Mouse (Mus musculus) thymus, postnatal 4 days (tissue): ENCODE measurements around the gene Nedd1.

Source experiments
- DNase-seq: peaks from one replicate; pipeline ENCODE4 v3.0.0; 2021

The Nedd1 gene

DNA sequence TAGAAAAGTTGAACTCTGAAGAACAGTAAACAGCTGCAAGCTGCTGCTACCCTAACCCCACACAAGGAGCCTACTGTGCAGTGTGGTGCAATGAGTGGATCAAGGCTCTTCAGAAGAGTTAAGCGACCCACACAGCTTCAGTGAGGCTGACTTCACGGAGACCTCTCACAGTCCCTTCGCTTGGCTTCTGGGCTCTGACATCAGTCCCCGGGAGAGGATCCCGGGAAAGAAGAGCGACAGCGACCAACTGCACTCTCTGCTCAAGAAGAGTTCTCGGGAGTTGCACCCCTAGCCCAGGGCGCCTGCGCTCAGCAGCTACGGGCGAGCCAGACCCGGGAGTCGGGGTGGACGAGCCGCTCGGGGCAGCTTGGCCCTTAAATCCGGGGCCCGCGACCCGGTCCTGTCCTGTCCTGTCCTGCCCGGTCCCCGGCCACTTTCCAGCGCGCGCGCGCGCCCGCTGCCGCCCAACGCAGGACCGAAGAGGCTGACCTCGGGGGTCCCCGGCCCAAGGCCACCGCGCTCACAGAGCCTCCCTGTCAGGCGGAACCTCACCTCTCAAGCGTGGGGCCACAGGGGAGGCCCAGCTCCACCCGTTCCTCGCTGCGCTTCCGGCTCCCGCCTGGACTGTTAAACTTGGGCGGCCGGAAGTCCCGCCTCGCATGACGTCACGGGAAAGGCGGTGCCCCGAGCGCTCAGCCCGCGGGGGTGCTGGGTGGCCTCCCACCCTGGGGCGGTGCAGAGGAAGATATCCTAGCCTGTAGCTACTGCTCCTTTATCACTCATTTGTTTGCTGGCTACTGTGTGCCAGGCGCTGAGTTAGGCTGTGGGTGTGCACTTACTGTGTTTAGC, at the start of gene Nedd1:
Gene Nedd1, minus strand, starts transcription at position 650 of the 849 bp plus-strand sequence.
- DNase-seq = peak; percentile 99

DNA sequence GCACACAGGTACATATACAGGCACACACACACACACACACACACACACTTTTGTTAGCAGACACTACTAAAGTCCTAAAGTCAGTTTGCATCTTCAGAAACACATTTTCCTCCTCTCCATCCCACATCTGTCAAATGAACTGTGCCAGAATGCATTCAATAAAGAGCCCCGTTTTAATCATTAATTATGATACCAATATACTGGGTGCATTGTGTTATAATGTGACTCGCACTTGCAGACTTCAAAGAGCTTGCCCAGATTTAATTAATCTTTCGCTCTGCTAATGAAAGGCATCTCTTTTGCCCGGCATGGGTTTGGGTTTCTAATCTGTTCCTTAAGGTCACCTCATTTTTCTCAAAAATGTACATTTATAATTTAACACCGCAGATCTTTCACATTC, 32.1 kb upstream of the Nedd1 start:
- DNase-seq = no peak

DNA sequence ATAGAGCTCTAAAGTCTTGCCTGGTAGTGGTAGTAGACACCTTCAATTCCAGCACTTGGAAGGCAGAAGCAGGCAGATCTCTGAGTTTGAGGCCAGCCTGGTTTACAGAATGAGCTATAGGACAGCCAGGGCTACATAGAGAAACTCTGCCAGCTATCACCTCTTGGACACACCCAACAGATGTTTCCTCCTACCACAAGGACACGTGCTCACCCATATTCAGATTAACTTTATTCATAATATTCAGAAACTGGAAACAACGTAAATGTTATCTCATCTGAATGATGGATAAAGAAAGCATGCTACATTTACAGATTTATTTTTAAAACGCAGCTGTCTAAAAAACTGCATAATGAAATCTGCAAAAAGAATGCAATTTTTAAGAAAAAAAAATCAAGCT, 8.1 kb upstream of the Nedd1 start:
- DNase-seq = no peak

DNA sequence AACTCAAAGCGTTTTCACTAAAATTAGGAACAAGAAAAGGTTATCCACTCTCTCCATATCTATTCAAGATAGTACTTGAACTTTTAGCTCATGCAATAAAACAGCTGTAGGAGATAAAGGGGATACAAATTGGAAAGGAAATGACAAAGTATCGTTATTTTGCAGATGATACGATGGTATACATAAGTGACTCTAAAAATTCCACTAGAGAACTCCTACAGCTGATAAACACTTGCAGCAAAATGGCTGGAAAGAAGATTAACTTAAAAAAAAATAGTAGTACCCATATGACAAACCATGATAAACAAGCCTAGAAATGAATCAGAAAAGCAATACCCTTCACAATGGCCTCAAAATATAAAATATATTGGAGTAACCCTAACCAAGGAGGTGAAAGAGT, 6.5 kb upstream of the Nedd1 start:
- no peak for DNase-seq

DNA sequence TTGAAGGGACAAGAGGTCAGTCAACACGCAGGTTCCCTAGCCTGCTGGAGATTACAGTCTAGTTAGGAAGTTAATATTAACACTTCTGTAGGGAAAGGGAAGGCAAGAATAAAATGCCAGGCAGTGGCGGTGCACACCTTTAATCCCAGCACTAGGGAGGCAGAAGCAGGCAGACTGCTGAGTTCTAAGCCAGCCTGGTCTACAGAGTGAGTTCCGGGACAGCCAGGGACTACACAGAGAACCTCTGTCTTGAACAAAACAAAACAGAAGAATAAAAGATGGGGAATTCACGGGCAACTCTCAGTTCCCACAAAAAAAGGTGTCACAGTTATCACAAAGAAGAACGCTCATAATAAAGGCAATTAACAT, 384 bp upstream of the Nedd1 start:
- no peak for DNase-seq

DNA sequence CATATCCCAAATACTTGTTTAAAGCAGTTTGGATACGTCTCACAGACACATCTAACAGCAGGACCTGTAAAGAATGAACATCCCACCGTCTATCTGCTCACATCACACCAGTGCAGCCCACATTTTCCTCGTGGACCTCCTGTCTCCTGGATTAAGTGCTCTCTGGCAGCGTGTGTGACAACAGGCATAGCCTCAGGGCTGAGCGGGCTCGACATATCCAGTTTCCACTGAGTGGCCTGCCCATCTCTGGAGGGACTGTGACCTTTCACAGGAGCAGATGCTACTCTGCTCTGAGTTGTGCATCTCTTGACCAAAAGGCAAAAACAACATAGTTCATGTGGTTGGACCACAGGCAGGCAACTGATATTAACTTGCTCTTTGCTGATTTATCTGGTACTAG, 23.2 kb downstream of the Nedd1 start:
- no peak for DNase-seq

DNA sequence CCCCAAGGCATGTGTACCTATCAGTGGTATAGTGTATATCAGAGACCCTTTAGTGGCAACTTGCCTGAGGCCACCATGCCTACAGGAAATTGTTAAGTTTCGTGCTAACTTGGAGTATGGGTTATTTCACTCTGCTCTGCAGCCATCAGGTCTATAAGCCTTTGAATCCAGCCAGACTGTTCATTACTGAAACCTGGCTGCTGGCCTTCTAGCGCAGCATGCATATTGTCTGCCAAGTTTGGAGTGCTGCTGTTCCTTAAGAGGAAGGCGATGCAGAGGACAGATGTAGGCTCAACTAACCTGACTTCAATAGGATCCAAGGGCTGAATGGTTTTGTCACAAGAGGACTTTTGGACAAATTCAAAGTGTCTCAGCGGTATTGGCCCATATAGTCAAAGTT, 47.2 kb downstream of the Nedd1 start:
- no peak for DNase-seq

DNA sequence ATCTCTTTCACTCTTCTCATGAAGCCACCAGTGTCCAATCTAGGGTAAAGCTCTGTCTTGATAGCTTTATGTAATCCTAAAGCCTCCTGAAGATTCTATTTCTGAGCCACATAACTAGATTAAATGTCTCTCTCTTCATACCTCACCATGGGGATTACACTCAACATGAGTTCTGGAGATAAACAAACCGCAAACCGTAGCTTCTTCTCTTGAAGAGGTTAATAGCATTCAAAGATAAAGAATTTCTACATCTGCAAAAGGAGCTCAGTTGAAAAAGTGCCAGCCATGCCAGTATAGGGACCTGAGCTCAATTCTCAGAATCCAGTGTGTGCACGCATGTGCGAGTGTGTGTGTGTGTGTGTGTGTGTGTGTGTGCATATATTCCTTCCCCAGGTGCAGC, 50.3 kb downstream of the Nedd1 start:
- DNase-seq = no peak

DNA sequence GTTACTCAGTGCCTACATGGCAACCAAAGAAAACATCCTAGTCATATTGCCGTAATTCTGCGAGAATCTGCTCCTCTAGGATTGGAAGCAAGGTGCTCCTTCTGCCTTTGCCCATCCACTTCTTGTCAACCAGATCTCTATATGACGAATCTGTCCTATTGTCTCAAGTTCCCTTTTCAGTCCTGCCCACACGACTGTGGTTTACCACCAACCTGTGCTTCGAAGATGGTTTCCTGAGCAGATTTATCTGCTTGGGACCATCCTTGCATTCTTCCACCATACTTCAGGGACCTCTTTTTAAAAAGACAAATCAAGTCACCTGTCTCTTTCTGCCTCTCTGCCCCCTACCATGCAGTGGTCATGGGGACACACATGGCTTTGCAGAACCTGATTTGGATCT, 56.9 kb downstream of the Nedd1 start:
- no peak for DNase-seq

DNA sequence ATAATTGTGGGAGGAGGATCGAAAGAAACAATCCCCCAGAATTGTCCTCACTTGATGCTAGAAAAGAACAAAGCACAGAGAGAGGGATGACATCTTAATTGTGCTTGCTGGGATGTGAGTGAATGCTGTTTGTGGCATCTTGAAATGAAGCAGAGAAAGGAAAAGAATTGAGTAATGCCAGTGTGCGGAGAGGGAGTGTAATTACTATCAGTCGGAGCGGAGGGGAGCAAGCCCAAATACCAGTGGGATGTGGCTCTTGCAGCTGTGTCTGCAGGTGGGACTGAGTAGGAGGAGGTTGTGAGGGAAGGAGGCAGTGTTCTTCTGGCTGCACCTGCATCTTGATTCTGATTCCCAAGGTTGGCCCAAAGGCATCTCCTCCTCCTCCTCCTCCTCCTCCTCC, 69.0 kb downstream of the Nedd1 start:
- DNase-seq = no peak

DNA sequence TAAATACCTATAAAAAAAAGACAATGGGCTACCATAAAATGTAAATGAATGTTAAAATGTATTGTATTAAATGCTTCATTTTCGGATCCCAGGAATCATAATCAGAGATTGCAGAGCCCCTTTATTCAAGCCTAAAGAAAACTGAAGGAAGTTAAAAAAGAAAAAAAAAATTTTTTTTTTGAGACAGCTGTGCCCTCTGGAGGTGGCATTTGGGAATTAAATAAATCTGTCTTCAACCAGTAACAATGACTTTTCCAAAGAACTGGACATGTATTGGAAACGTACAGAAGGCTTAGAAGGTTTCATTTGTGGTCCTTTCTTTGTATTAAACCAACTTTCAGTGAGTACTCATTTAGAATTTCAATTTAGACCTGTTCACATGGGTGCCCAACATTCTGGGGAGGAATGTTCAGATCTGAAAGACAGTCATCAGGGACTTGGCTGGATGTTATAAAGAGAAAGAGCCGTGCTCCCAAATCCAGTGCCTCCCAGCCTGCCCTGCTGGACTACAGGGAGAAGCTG, 69.8 kb downstream of the Nedd1 start:
- no peak for DNase-seq

DNA sequence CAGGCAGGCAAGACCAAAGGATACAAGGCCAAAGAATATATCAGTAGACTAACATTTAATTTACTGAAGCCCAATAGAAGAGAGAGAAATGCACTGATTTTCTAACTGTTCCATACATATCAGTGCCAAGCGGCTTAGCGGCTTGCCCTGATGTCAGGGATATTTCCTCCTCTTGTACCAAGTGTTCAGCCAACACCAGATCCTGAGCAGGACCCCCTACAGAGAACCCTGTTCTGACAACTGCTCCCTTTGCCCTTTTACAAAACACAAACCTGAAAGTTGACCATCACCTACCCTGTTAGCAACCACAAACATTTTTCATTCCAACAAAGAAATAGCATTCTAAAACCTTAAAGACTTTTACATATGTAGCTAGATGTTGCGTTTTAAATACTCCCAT, 71.0 kb downstream of the Nedd1 start:
- no peak for DNase-seq

DNA sequence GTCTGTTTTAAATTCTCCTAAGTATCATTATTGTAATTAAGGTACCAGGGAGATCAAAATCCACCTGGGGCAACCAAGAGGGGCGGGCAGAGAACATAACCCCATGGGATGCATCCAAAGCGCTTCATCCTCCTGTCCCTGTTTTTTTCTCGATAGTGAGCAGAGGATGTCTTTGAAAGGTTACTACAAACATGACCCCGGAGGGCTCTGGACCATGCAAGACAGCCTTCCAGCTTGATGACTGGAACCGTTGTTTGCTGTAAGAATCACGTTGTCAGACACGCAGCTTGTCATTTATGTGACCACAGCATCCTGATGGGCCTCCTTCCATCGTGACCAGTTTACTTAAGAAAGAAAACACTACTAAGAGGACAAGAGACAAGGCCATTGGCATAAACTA, 73.1 kb downstream of the Nedd1 start:
- DNase-seq = no peak

DNA sequence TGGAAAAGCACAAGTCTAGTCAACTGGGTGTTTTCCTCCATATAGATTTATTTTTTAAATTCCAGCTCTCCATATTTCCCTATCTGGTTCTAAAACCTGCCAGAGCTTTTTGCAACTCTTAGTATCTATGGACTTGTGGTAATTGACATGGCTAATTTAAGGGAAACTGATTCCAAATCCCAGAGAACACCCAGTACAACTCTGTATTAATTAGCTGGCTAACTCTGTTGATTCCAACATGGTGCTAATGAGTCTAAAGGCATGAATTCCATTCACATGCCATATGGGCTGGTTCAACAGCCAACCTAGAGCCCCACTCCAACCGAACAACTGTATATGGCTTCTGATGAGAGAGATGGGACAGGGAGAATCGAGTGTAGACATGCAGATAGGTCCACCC, 74.5 kb downstream of the Nedd1 start:
- DNase-seq = no peak

DNA sequence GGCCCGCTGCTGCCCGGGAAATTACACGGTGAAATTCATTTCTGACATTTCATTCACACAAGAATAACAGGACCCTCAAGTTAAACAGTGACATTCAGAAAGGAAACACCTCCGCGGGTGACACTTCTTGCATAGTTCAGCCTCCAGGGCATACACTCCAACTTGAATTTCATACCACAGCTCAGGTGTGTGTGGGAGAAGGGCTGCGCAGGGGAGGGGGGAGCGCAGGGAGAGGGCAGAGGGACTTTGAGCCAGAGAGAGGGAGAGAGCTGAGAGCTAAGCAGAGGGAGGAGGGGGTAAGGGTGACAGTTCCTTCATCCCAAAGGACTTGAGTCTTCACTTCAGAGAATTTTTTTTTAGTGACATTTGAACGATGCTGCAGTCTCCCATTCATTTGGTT, 78.2 kb downstream of the Nedd1 start:
- DNase-seq = no peak

DNA sequence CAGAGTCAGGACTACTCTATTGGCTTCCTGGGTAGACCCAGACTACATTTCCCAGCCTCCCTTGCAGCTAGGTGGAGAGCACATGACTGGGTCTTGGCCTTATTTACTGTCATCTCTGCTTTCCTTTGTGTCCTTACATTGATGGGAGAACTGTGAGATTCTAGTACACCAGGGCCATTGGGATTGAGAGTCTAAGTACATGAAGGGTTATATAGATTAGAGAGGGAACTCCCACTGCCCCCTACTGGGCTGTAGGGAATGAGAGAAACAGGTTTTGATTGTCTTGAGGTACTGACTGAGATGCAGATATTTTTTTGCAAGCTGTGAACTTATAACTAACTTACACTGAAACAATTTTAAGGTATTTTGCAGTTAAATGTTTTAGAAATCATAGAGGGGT, 81.2 kb downstream of the Nedd1 start:
- no peak for DNase-seq
